Mouse (Mus musculus) cortical plate, adult 2 months (tissue): Measurements from ENCODE around the gene Med28.

Experiments
- CTCF ChIP-seq: fragments of 200-500 bp; IDR thresholded peaks from 2 replicates; pipeline ENCODE4 v1.5.1; 2011; ENCODE audit warnings: mild to moderate bottlenecking, control low read depth, low read length; ENCODE audit not compliant: insufficient read depth; ENCODE audit errors: extremely low read depth
- POLR2A ChIP-seq: fragments of 200-500 bp; IDR thresholded peaks from 2 replicates; pipeline ENCODE4 v1.6.1; 2011; ENCODE audit warnings: mild to moderate bottlenecking, low read length, control low read depth; ENCODE audit not compliant: insufficient read depth; ENCODE audit errors: extremely low read depth

DNA sequence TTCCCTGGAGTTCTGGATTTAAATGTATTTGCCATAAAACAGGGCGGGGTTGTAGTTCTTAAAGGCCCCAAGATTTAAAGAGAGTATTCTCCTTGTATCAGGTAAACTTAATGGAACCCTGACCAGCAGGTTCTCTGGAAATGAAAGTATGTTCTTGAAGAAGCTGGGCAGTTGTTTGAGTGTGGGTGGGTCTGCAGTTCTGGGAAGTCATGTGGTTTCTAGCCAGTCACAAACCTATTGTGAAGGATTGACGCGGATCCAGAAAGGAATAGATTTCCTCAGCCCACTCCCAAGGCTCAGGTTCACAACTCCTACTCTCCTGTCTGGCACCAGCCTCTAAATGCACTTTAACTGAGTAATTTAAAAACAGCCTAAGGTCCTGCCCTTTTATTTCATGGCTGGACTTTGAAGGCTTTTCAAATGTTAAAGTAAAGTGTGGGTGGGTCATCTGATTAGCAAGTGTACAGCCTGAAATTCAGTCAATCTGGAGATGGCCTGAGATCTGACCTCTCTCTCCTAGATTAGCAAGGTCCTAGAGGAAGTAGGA lies 24.5 kb upstream of the Med28 start:
- TF ChIP-seq CTCF: no peak
- TF ChIP-seq POLR2A: no peak
